Mouse (Mus musculus): Measurements from ENCODE around the gene Abca2. TPM values are rescaled to one million over a fixed set of nuclear protein-coding genes. Genes with fewer than 3 reads are reported as not detected.

Abca2 gene
- polyA plus RNA-seq, 2 experiments from 2014 or later: 32.8 to 41.4 TPM

DNA sequence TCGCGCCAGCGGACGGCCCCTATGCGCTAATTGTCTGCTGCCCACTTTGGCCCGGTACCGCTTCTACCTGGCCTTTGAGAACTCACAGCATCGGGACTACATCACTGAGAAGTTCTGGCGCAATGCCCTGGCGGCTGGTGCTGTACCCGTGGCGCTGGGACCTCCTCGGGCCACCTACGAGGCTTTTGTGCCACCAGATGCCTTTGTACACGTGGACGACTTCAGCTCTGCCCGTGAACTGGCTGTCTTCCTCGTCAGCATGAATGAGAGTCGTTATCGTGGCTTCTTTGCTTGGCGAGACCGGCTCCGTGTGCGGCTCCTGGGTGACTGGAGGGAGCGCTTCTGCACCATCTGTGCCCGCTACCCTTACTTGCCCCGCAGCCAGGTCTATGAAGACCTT is 3.0 kb upstream of the Abca2 start:
- no peak for ATAC-seq

DNA sequence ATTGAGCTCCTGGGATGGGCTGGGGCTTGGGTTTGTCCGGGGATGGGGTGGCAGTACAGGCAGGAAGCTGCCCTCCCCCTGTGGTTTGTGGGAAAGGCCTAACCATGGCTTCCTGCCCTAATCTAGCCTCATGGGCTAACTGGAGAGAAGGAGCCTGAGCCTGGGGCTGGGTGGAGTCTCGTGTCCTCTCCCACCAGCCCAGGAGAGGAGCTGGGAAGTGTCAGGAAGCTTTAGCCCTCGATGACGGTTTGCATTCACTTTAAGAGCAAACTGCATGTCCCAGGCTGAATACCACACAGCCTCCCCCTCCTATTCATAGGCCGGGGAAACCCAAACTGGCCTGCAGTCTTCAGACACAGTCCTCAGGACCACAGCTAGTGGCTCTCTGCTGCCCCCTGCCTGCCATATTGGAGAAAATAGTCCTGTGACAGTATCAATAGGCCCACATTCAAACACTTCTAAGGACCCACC is 1.7 kb upstream of the Abca2 start:
- peak; percentile 48 for ATAC-seq

DNA sequence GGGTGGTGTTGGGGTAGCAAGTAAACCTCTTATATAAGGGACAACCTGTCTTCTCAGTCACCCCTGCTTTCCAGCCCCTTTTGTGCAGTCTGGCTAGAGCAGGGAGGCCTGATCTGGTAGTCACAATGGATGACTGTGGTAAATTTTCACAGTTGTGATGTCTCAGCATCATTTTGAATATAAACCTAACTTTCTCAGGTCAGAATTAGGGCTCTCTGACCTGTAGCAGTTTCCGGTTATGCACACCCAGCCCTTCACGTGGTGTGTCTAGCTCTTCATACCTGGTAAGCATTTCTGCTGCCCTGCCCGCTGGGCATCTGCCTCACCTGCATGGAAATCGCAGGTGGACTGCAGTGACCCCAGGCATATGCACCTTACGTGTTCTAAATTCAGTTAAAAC is 1.2 kb upstream of the Abca2 start:
- ATAC-seq: no peak

DNA sequence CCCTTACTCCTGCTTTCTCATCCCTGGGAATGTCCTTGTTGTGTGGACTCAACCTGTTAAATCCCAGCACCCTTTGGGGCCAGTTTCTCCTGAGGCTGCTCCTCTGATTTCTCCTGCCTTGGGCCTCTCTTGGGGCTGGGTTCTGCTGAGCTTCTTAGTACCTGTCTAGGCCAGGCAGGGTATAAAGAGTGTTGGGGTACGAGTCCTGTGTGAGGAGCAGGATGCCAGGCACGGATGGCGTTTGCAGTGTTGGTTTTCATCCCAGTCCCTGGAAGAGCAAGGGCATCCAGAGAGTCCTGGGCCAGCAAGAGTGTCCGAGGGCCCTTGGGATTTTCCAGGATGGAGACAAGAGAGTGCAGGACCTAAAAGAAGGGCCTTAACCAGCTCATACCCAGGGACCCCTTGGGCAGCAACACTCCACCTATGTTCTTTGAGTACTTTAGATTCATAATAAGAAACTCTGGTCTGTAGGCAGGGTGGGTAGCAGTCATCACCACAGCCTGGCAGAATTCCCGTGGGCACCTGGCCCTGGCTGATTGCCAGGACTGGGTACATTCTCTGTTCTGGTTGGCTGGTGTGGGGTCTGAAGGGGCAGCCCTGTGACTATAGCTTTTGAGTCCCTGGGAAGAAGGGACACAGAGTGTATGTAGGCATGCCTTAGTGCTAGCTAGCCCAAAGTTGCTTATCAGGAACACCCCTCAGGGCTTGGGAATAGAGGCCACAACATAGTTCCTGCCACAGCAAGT is 1.1 kb downstream of the Abca2 start:
- ATAC-seq: no peak

DNA sequence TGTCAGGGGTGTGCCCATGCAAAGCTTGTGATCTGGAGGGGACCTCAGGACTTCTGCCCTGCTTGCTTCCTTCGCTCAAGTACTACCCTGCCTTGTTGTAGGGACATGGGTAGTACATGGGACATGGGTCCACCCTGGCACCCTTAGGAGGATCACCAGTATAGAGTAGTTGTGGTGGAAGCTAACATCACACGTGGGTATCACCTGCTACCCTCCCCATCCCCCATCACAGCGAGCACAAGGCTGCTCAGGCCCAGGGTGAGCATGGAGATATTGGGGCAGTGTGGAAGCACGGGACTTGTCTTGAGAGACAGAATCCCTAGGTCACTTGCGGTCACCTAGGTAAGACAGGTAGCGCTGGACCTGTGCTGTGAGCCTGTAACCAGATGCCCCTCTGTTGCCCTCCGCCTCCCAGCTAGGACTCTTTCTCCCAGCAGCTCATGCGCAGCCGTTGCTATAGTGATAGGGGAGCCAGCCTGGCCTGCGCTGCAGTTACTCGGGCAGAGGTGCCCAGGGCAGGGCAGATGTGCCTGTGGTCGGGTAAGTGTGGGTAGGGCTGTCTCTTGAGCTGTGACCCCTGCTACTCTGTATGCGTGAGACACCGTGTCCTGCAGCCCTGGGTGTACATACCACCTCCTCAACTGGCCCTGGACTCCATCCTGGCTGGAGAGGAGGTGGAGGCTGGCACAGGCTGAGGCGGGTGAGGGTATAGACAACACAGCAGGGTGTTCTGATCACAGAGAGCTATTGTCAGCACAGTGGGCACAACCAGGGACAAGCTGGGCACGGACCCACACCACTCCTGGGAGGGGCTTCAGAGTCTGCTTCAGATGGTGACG is 2.1 kb downstream of the Abca2 start:
- ATAC-seq: no peak

DNA sequence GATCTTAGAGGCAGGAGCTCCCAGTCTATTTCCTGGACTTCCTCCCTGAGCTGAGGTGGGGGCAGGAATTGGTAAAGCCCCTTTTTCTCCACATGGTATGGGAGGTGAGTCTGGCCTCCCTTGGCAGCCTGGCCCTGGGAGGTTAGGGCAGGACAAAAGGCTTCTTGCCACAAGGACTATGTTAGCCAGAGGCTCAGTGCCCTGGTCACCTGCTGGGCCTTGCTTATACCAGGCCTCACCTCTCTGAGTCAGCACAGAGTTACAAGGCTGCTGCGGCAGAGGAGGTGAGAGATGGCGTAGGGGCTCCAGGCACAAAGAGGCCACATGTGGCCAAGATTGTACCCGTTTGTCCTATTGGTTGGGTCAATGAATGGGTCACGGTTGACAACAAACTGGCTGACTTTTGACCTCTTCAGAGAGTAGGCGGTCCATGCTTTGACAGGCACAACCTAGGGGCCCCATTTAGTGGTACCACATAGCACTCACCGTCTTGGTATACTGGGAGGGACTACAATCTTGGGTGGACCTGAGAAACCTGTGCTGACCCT is 2.9 kb downstream of the Abca2 start:
- ATAC-seq: no peak

DNA sequence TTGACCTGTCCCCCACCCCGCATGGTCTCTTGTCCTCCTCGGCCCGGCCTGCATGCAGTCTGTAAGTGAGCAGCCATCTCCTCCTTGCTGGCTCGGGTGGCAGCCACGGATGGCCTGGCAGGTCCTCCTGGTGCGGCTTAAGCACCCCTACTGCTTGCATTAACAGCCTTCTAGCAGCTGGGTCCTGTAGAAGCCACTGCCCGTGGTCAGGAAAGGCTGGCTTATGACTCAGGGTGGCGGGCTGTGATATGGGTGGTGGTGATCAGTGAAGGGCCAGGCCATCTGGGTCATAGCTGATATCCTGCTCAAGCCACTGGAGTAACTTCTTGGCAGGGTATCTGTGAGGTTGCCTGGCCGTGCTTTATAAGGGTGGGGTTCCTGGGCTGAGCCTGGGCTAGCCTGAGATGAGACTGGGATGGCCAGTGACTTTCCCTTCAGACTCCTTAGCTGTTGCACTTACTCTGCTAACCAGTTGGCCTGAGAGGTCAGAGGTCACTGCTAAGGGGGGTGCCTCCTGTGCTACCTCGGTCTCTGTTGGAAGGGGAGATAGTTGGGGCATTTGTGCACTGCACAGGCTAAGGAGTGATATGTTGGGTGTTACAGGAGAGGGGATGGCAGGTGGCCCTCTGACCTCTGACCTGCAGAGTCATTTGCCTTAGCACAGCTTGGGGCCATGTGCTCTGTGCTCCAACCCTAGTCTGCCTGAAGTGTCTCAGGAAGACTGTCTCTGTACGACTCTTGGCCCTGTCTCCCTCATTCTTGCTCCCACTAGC is 4.0 kb downstream of the Abca2 start:
- ATAC-seq: no peak

DNA sequence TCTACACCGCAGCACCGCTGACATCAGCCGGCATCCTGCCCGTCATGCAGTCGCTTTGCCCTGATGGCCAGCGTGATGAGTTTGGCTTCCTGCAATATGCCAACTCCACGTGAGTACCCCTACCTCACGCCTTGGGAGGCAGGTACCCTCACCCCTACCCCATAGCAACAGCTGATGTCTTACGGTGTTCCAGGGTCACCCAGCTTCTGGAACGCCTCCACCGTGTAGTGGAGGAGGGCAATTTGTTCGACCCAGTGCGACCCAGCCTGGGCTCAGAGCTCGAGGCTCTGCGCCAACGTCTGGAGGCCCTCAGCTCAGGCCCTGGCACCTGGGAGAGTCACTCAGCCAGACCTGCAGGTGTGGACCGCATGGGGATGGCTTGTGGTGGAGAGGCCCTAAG is 4.6 kb downstream of the Abca2 start:
- ATAC-seq: no peak

DNA sequence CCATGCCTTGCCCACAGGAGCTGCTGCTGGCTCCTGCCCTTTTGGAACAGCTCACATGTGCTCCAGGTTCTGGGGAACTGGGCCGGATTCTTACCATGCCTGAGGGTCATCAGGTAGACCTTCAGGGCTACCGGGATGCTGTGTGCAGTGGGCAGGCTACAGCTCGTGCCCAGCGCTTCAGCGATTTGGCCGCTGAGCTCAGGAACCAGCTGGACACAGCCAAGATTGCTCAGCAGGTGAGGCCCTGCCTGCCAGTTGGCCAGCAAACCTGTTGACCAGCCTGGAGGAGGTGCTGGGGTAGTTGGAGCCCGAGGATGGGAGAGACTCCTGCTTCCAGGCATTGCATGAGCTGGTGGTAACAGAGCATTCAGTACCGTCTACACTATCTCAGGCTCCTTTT is 5.8 kb downstream of the Abca2 start:
- no peak for ATAC-seq

DNA sequence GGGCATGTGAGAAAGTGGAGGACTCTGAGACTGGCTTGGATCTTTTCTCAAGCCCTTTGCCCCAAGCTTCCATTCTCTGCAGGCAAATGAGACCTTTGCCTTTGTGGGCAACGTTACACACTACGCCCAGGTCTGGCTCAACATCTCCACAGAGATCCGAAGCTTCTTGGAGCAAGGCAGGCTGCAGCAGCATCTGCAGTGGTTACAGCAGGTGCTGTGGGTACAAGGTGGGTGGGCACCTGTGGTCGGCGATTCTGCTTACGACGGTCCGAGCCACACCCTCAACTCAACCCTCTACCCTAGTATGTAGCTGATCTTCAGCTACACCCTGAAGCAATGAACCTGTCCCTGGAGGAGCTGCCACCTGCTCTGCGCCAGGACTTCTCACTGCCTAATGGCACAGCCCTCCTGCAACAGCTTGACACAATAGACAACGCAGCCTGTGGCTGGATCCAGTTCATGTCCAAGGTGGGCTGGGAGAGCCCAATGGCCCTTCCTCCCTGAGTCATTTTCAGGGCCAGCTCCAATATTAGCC is 7.8 kb downstream of the Abca2 start:
- no peak for ATAC-seq

DNA sequence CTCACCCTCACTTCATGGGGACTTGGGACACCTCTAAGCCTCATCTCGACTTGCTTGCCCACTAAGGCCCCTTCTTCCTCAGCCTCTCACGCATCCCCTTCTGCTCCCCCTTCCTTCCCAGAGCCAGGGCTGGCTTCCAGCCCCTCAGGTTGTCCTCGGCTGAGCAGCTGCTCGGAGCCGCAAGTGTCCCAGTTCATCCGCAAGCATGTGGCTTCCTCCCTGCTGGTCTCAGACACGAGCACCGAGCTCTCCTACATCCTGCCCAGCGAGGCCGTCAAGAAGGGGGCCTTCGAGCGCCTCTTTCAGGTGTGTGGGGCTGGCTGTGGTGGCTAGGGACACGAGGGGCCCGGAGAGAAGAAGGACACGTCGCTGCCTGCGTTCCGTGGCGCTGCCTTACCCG is 12.6 kb downstream of the Abca2 start:
- no peak for ATAC-seq

DNA sequence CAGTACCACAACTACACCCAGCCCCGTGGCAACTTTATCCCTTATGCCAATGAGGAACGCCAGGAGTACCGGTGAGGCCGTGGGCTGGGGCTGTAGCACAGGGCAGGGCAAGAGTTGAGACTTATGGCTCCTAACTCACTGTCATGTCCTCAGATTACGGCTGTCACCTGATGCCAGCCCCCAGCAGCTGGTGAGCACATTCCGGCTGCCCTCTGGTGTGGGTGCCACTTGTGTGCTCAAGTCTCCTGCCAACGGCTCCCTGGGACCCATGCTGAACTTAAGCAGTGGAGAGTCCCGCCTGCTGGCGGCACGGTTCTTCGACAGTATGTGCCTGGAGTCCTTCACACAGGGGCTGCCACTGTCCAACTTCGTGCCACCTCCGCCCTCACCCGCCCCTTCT is 14.2 kb downstream of the Abca2 start:
- ATAC-seq: no peak

DNA sequence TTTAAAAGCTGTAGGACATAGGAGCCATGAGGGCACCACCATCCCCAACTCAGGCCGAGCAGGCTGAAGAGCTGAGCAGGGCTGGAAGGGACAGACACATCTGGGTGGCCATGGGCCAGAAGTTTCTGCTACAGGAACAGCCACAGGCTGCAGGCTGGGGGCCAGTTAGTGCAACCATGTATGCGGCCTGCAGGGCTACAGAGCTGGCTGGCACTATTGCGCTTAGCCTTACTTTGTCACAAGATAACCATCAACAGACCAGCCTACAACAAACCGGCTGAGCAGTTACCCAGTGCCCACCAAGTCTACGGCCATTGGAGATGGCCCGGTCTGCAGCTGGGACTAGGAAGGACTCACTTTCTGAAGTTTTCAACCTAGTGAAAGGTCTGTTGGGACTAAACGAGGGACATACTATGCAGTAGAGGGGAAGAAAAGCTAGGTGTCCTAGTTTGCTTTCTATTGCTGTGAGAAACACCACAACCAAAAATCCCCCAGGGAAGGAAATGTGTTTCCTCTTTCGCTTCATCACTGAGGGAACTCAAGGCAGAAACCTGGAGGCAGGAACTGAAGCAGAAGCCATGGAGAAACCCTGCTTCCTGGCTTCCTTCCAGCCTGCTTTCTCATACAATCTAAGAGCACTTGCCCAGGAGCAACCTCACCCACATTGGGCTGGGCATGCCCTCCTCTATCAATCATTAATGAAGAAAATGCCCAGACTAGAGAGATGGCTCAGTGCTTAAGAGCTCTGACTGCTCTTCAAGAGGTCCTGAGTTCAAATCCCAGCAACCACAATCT is 22.5 kb downstream of the Abca2 start:
- no peak for ATAC-seq

DNA sequence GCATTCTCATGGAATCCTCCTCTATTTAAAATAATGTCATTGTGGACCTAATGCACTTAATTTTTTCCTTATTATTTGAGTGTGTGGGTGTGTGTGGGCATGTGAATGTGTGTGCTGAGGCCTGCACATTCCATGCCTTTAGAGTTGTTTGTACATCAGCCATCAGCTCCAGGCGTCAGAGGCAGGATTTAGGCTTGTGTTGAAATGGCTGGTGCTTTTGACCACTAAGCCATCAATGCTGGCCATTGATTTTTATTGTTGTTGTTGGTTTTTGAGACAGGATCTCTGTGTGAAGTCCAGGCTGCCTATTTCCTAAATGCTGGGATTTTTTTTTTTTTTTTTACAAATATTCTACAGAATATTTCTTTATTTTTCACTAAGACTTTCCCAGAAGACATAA is 24.4 kb downstream of the Abca2 start:
- no peak for ATAC-seq

DNA sequence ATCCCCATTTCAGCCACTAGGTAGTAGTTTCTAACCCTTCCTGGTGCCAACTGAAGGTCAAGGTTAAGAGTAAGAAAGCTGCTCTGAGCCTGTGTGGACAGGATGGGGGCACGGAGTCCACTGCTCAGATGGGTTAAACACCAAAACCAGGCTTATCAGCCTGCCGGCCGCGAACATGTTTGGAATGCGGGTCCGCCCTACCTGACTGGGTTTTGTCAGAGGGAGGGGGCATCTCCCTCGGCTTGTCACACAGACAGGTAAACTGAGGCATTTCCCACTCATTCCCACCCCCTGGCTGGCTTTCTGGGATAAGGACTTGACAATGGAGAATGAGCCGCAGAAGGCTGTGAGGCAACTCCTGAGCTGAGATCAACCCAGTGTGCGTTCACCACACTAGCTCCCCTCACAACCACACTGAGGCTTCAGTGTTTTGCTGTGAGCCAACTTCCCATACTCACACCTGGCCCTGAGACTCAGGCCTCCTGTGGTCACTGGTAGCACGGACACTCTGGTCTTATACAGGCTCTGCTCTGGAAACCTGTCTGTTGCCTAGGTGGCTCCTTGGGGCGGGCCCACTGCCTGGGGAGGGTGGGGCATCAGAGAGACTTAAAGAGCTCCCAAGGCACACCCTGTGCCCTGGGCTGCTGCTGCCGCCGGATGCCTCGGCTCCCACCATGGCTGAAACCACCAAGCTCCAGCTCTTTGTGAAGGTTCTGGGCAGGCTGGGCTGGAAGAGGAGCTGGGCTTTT is 27.9 kb downstream of the Abca2 start, which contains the start of gene Clic3:
Clic3 (plus strand) TSS at position 634 of the 749 bp plus-strand sequence.
- ATAC-seq: no peak

DNA sequence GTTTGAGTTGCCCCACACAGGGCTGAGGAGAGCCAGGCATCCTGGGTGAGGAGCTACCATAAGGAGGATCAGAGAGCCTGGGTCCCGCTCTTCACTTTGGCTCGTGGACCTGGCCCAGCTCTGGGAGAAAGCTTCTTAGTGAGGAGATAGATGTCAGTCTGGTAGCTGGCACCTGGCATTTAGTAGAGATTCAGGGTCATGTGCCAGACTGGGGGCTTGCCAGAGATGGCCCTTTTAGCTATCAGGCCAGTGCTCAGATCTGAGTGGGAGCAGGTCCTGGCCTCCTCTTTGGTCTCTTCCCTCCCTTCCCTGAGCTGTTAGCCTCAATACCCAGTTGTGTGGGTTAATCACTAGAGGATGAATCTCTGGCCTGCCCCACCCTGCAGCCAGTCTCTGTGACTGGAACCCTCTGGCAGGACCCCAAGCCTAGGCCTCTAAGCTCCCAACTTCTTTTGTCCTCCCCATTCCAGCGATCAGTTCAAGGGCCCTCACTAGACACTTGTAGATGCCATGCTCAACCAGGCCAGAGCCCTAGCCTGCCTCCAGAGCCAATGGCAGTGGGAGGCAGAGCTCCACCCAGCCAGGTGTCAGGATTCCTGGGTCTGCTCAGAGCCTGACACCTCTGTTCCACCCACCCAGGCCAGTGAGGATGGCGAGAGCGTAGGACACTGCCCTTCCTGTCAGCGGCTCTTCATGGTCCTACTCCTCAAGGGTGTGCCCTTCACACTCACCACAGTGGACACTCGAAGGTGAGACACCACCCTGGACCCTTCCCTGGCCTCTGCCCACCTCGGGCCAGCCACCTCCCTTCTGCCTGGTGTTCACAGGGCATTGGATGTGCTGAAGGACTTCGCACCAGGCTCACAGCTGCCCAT is 28.8 kb downstream of the Abca2 start:
- ATAC-seq: no peak

DNA sequence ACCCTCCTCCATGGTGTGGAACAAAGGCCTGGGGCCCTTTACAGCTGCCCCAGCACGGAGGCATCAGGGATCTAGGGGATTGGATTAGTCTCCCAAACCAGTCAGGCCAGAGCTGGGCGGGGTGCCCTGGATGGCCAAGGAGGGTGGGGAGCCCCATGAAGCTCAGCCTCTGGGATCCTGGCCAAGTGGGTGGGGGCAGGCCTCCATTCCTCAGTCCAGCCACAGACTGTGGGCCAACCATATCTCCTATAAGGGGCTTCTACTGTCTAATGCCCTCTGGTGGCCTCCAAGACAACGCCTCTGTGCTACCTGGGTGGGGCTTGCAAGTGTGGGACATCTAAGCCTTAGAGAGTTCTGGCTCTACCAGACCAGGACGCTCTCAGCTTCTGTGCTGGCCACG is 30.4 kb downstream of the Abca2 start:
- ATAC-seq: no peak

DNA sequence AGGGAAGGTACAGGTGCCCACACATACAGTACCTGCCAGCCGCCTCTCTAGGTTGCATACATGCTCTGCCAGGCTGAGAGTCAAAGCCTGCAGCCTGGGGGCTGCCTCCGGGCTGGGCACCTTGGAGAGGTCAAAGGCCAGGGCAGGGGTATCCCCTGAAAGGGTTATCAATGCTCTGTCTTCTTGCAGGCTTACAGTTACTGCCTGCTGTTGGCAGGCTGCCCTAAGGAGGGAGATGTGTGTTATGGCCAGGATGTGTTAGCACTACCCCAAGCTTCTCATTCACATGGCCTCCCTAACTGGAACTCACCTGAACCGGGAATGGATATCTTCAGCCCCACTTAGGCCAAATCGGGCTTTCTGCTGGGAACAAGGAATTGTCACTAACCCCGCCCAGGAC is 31.6 kb downstream of the Abca2 start:
- ATAC-seq: no peak

DNA sequence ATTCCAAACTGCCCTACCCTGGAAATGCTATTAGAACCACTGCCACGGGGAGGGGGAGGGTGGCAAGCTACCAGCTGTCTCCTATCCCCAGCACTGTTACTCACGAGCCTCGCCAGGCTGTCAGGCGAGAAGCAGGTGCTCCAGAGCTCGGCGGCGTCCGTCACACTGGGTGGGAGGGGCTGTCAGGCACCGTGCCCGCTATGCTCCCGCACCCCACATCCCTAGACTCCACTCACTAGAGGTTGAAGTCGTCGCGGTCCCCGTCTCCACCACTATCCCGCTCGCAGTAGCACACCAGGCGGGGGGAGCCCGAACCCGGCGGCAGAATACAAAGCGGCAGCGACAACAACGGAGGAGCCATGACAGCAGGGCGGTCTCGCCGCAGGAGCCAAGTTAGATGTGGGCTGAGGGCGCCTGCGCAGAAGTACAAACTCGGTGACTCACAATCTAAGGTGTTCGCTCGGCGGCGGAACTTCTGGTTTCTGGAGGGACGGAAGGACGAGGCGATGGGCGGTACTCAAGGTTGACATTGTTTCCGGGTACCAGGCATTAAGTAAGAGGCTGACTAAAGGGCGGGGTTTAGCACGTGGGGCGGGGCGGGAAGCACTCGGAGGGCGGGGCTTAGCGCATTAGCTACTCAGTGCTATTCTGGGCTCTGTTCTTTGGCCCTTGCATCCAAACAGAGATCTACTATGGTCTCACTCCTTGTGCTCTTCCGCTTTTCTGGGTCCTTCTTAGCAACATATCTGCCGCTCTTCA is 32.2 kb downstream of the Abca2 start, which contains the start of gene Paxx:
Paxx (minus strand) TSS at position 544 of the 759 bp plus-strand sequence.
- ATAC-seq: peak; percentile 84
